Mouse (Mus musculus): ENCODE results near the gene Nox3.

Nox3 gene

DNA sequence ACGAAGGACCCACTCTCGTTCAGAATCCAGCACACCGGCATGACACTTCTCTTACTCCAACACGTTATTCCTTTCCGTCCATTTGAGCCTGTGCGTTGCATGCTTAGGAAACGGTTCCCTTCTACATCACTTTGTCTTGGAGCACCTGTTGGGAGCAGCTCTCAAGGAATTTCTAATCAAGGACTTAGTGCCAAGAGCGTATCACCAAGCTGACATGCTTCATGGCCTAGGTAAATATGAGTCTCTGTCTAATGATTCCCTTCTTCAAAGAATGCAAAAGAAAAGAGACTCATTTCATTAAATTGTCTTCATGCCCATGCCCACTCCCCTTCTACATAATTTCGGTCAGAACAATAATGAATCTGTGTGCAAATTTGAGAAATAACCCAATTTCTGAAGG lies at the start of gene Nox3:
Gene Nox3, minus strand, starts transcription at position 101 of the 400 bp plus-strand sequence.
- no peak for DNase-seq (ENCODE audit: low read depth, low spot score)

DNA sequence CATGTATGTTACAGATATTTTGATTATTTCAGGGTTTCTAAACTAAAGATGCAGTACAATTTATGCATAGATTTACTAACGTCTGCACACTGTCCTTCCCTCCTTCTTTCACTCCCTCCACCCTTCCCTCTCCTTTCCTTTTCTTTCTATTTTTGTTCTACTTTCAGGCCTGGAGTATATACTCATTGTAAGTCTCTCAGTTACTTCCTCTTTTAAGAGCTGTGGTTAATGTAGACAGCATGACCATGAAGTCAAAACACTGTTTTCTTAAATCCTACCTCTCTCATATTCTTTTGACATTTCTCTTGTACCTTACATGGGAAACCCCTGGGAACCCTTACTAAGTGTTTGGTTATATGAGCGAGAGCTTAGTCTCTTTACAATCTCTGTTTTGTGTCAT lies 48.3 kb upstream of the Nox3 start:
- DNase-seq (ENCODE audit: low read depth, low spot score) = no peak

DNA sequence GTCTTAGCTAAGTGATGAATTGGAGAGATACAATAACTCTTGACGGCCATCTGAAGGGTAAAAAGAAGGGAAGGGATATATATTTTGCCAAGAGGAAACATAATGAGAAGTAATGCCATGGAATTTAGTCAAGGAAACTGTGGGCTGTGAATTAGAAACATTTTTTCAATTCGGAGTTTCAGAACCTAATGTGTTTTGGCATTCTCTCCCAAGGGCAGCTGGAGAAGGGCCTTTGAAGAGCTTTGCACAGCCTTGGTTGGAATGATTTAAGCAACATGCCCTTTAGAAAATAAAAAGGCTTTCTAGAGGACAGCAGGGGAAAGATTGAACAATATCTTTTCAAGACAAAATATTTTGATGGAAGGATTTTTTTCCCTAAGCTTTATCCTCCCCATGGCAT lies 40.9 kb upstream of the Nox3 start:
- no peak for DNase-seq (ENCODE audit: low read depth, low spot score)

- DNase-seq (ENCODE audit: low read depth, low spot score) = no peak
Observed at GRCm38 (mm10) chr17:3734286-3734685, 38.2 kb upstream of the Nox3 start.

DNA sequence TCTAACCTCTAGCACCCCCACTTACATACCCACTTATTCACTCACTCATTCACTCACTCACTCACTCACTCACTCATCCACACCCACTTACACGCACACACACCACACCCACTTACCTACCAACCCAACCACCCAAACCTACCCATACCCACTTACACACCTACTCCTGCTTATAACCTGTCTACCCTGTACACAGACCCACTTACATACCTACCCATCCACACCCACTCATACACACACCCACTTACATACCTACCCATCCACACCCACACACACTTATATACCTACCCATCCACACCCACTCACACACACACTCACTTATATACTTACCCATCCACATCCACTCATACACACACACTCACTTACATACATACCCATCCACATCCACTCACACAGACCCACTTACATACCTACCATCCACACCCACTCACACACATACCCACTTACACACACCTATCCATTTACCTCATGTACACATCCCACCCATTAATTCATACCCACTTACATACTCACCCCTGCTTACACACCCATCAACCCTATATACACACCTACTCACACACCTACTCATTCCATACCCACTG lies 9.4 kb upstream of the Nox3 start:
- no peak for DNase-seq (ENCODE audit: low read depth, low spot score)

DNA sequence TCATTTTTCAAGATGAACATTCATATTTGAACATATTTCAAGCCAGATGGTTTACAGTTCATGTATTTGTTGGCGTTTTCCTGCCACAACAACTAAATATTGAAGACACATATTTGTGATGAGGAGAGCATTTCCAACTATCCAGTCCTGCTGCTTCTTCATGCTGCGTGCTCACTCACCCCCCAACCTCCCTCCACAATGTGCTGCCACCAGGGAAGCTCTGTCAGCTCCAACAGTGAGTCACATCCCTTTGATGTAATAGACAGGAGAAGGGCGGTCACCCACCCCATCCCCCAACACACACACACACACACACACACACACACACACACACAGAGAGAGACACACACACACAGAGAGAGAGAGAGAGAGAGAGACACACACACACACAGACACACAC lies 6.3 kb upstream of the Nox3 start:
- DNase-seq (ENCODE audit: low read depth, low spot score) = no peak

DNA sequence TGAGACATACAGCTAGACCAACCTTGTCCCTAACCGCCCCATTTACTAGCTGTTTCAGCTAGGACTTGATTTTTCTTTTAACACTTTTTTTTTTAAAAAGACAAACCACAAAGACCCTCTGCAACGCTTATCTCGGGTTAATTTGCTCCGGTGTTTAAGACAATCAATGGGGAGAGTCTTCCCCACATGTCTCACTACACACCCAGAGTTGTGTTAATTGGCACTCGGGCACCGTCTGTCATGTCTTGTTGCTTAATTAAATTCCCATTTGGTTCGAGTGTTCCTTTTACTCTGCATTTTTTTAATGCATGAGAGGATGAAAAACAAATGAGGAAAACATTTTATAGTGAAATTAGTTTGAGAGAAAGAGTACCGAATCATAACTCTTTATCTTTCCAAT lies 3.2 kb downstream of the Nox3 start:
- no peak for DNase-seq (ENCODE audit: low read depth, low spot score)

DNA sequence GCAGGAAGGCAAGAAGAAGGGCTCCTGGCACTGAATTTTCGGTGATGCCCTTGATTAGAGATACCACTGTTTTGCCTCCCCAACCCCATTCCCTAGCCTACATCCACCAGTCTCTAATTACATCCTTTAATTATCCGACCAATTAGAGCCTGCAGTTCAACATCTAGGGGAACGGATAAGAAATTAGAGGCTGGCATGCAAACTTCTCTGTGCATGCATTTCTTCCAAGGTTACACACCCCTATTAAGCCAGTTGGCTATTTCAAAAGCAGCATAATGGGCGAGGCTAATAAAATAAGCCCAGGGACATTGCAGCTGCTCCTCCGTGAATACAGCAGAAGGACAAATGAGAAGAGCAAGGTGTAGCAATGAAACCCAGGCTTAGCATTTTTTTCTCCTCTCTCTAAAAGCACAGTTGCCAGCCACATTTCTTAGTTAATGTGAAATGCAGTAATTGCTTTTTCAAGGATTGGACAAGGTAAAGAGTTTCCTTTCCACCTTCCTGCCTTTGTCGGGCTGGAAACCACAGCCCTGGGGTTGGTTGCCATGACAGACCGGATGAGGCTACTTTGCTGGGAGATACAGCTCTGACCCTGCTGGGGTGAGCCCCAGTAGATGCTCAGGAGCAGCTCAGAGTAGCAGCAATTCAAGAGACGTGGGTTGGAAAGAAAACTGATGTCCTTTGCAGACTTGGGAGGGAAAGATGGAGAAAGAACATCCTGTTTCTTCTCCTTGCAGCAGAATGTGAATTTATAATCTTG lies 5.4 kb downstream of the Nox3 start:
- no peak for DNase-seq (ENCODE audit: low read depth, low spot score)

DNA sequence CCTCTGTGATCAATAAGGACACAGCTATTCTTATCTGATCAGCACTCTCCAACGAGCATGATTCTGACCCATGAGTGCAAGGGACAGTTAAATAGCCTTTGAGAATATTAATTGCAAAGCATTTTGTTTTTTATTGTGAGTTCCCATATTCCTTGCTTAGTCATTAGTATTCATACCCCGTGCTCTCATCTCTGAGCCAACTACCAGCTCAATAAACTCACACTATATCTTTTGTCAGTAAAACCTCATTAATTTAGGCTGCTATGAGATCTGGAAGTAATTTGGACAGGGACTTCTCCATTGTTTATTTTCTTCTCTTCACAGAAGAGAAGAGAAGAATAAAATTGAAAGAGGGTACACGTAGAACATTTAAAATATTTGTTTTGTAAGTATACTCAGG lies 12.4 kb downstream of the Nox3 start:
- no peak for DNase-seq (ENCODE audit: low read depth, low spot score)

- no peak for DNase-seq (ENCODE audit: low read depth, low spot score)
Observed at GRCm38 (mm10) chr17:3669226-3669625, 26.8 kb downstream of the Nox3 start.

- no peak for DNase-seq (ENCODE audit: low read depth, low spot score)
Observed at GRCm38 (mm10) chr17:3667287-3667686, 28.8 kb downstream of the Nox3 start.

DNA sequence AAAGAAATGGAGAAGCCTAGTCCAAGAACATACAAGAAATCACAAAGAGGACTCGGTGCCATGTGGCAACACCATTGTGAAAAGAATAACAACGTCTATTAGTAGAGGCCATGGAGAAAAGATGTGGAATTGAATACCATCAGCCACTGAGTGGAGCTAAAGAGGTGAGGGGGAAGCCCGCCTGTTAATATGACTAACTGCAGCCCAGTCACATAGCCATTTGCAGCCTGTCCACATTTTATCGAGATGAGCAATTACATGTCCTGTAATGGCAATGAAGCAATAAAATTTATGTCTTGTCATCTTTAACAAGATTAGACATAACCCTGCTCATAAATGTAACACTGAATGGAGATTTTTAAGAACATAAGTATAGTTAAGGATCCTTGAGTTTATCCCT lies 30.7 kb downstream of the Nox3 start:
- DNase-seq (ENCODE audit: low read depth, low spot score) = no peak

- DNase-seq (ENCODE audit: low read depth, low spot score) = no peak
Observed at GRCm38 (mm10) chr17:3659497-3659896, 36.6 kb downstream of the Nox3 start.

DNA sequence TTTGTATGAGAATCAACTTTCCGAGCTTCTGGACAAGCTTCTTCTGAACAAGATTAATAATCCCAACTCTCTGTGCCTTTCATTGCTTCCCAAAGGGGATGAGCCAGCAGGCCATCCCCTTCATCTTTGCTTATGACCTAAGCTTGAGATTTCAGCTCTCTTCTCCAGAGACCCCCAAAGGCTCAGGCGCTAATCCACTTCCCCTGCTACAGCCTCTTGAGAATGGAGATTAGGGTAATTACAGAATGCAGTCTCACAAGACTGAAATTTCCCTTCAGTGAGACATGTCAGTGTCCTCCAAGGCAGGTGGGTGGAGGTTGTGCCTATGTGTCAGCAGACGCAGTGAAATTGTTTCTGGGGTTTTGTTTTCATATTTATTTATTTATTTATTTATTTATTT lies 45.7 kb downstream of the Nox3 start:
- no peak for DNase-seq (ENCODE audit: low read depth, low spot score)

DNA sequence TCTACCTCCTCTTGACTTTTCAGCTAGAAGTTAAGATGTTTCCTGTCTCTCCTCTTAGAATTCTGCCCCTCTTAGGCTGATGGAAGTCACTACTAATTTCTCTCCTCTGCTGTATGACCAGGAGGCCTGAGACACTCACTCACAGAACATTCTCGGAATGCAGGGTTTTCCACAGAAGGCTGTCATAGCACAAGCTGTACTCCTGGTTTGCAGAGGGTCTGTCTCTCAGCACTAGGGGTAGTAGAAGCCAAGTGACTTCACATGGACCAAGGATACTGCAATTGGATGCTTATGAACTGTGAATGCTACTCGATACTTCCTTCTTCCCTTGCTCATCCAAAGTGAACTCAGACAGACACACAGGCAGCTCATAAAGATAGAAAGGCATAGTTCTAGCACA lies 52.5 kb downstream of the Nox3 start:
- no peak for DNase-seq (ENCODE audit: low read depth, low spot score)

GRCm38 (mm10) chr17:3641456-3641855 lies 54.6 kb downstream of the Nox3 start:
- no peak for DNase-seq (ENCODE audit: low read depth, low spot score)

DNA sequence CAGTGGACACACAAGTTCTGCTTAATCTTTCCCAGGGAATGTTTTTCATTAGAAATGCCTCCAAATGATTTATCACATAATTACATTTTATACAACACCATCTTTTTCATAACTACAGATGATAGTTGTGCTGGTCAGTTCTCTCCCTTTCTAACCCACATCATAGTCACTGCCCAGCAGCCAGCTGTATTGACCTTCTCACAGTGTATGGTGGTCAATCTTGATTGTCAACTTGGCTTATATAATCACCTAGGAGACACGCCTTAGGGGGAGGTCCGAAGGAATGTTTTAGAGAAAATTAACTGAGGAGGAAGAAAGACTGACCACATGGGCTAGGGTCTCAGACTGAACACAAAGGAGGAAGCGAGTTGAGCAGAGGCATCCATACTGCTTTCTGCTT lies 57.3 kb downstream of the Nox3 start:
- no peak for DNase-seq (ENCODE audit: low read depth, low spot score)

DNA sequence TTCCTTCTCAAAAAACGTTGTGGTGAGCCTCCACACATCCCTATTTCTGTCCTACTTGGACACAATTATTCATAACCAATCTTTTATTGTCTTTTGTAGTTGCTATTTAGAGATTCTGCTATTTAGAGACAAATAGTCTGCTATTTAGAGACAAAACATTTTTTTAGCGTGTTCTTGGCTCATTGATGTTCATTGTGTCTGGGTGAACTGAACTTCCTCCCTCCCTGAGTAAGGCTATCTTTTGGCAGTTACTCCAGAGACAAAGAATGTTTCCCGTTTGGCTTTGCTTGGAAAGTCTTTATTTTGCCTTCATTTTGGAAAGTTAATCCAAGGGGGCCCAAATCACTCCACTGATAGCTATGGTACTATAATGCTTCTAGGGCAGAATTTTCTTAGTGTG lies 63.6 kb downstream of the Nox3 start:
- DNase-seq (ENCODE audit: low read depth, low spot score) = no peak

- DNase-seq (ENCODE audit: low read depth, low spot score) = no peak
Observed at GRCm38 (mm10) chr17:3616329-3617216, 79.5 kb downstream of the Nox3 start.

GRCm38 (mm10) chr17:3615553-3615952 lies 80.5 kb downstream of the Nox3 start:
- DNase-seq (ENCODE audit: low read depth, low spot score) = no peak

DNA sequence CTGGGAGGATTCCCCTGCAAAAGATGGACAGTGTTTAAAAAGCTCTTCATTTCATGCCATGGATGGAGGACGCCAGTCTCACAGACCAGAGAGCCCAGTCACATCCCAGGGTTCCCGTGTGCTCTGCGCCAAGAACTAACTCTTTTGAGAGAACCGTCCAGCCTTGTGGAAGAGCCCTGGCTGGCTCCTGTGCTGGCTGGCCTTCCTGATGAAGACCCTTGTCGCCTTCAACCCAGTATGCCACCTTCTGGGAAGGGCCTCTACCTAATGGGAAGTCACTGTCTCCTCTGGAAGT lies 84.3 kb downstream of the Nox3 start:
- DNase-seq (ENCODE audit: low read depth, low spot score) = no peak

- DNase-seq (ENCODE audit: low read depth, low spot score) = no peak
Observed at GRCm38 (mm10) chr17:3610928-3611780, 84.9 kb downstream of the Nox3 start.

All from c-Kit-negative CD71-positive TER-119-positive erythroid progenitor cells, embryonic 14.5 days (primary cell).